Mouse (Mus musculus): ENCODE results near the gene Spata16.
"Not testable (repeated sequence)": the region's sequence is repeated elsewhere in the genome, so short reads cannot be mapped to it uniquely, and the experiment has no call there.

Spata16 gene

GRCm38 (mm10) chr3:26637402-26637801, at the start of gene Spata16:
Gene Spata16 (plus strand): TSS chr3:26637620.
- no peak for DNase-seq

DNA sequence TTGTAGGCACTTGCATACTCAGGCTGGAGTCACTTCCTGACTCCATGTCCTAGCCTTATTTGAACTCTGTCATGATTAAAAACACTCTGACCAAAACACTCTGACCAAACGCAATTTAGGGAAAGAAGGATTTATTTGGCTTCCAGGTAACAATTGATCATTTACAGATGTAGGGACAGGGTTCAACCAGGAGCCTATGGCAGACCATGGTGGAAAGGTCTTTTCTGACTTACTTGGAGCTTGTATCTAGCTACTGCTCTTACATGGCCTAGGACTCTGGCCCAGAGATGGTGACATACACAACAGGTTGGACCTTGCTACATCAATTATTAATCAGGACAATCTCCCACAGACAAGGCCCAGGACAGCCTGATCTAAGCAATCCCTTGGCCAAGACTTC, 32.6 kb upstream of the Spata16 start:
- no peak for DNase-seq

DNA sequence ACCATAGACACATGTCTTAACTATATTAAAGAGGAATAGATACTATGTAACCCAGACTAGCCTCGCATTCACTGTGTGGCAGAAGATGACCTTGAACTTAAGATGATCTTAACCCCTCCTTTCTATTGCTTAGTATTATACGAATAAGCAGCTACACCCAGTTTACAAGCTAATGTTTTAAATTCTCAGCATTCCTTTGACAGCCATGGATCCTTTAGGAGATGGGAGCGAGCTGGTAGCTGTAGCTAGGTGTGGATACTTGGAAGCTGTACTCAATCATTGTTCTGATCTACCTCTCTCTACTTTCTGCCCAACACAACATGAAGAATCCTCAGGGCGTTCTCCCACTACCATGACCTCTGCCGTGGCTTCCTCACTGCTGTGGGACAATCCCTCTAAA, 28.9 kb upstream of the Spata16 start:
- no peak for DNase-seq

GRCm38 (mm10) chr3:26639214-26639613, 1.8 kb downstream of the Spata16 start:
- DNase-seq, result no peak

DNA sequence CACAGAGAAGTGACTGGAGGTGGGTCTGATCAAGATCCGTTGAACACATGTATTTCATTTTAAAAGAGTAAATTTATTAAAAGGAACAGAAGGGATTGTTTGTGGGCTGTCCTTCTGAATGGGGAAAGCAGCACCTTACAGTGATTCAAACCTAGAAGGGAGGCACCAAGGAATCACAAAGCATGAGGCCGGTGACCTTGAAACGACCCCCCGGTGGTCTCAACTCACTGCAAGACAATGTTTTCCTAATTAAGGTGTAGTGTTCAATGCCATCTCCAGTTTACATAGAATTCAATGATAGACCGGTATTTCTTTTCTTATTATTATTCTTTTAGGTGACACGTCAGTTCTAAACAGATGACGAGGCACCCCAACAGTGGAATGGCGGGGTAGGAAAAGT, 2.4 kb downstream of the Spata16 start:
- no peak for DNase-seq

DNA sequence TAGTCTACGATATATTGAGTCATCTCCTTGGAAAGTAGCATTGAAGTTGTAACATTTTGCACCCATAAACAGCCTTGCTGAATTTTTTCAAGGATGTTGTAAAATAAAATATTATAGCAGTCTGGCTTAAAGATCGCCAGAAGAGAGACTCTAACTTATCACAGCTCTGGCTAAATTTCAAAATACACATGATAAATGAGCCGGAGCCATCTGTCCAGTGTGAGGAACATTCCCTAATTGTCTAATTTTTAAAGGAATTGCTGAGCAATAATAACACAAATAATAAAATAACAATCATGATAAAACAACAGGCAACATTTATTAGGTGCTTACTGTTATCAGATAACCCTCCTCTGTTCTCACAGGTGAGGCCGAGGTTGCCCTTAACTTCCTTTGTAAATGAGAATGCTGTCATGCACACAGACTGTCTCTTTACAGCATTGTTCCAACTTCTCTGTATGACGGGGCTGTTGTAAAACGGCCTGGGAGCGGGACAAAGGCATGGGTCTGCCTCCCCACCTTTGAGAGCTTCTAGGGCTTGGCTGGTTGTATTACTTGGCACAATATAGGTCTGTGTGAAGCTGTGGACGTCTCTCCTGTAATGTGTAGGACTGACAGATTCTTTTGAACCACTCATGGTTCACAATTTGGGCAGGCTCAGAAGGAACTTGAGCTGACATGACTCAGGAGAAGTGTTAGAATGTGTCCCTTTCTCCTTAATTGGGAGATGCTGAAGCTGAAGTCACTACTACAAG, 3.1 kb downstream of the Spata16 start:
- no peak for DNase-seq

GRCm38 (mm10) chr3:26641351-26642249, 4.2 kb downstream of the Spata16 start:
- DNase-seq, result no peak

GRCm38 (mm10) chr3:26644136-26644535, 6.7 kb downstream of the Spata16 start:
- DNase-seq, result no peak

DNA sequence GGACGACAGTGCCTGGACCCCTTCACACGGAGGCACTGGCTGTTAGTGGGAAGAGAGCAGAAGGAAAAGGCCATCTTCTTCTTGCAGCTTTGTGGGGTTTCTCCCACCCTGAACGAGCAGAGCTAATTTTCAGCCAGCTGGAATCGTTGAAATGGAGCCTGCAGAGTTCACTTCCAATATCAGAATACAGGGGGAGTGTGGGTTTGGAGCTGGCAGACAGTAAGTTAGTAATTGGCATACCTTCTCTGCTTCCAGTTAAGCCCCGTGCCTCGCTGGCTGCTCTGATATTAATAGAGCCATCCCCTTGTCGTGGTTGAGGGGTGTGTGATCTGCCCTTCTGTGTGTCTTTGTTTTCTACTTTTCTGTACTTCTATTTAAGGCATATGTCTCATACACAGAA, 9.4 kb downstream of the Spata16 start:
- DNase-seq, result no peak

GRCm38 (mm10) chr3:26685832-26686231, 48.4 kb downstream of the Spata16 start:
- DNase-seq, result no peak

GRCm38 (mm10) chr3:26709492-26709891, 72.1 kb downstream of the Spata16 start:
- not testable (repeated sequence) for DNase-seq

GRCm38 (mm10) chr3:26727526-26727925, 90.1 kb downstream of the Spata16 start:
- DNase-seq, result no peak

DNA sequence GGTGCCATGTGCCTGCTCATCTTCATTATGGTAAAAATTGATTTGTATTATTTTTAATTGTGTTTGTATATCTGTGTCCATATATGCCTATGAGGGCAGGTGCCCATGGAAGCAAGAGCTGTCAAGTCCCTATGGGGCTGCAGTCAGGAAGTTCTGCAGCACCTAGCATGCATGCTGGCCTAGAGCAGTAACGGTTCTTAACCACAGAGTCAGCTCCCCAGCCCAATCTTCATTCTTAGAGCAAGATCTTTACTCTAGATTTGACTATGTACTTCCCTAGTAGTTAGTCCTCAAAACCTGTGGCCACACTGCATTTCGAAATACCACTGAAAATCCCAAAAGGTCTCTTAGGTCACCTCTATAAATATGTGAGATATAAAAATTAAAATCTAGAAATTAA, 113.1 kb downstream of the Spata16 start:
- DNase-seq, result no peak

DNA sequence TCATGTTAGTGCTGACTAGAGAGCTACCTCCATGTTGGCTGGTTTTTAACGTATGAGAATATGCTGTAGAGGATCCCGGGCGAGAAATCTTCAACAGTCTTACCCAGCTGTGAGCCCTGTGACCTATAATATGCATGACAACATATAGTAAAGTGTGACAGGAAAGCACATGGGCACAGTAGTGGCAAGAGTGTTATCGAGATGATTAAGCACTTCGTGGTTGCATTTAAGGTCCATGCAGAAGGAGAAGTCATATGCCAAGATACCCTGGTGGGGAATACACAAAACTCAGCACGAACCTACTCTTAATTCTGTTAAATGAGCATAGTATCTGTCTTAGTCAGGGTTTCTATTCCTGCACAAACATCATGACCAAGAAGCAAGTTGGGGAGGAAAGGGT, 115.0 kb downstream of the Spata16 start:
- DNase-seq, result no peak

GRCm38 (mm10) chr3:26793334-26794101, 156.1 kb downstream of the Spata16 start:
- no peak for DNase-seq

DNA sequence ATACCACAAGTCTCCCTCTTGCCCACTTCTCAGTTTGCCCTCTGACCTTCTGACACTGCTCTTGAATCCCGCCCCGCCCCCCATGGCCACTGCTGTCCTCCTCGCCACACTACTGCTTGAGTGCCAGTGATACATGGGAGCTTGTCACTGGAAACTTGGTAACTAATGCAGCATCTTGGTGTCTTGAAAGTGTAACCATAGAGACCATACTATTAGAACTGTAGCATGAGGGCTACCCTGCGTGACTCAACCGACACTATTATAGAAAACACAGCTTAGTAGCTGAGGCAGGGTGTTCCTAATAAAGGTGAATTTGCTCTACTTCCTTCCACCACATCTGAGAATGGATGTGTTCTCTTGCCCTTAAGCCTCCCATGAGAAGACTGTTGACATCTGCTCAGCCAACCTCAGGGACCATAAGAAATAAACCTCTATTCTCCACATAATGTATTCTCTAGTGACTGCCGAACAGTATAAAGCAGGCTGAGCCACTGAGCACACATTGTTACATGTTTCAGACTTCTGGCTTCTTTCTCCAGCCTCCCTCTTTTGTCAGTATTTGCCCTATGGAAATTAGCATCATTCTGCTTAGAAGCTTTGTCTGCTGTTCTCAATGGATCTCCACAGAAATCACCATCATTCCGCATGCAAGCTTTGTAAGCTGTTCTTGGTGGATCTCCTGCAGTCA, 158.6 kb downstream of the Spata16 start:
- no peak for DNase-seq

- no peak for DNase-seq
Observed at GRCm38 (mm10) chr3:26796954-26797353, 159.5 kb downstream of the Spata16 start.

DNA sequence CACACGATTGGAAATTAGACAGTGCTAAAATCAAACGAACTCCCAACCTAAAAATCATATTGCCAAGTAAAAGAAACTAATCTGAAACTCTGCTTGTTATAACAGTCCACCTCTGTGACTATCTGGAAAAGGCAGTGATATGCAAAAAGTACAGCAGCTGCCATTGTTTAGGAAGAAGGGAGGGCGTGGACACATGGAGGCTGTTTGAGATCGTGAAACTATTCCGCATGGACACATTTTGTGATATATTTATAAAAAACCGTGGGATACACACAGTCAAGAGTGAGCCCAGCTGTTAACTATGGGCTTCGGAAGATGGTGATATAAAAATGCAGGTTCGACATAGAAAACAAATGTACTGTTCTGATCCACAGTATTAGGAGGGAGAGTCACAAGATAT, 176.9 kb downstream of the Spata16 start:
- DNase-seq, result no peak

DNA sequence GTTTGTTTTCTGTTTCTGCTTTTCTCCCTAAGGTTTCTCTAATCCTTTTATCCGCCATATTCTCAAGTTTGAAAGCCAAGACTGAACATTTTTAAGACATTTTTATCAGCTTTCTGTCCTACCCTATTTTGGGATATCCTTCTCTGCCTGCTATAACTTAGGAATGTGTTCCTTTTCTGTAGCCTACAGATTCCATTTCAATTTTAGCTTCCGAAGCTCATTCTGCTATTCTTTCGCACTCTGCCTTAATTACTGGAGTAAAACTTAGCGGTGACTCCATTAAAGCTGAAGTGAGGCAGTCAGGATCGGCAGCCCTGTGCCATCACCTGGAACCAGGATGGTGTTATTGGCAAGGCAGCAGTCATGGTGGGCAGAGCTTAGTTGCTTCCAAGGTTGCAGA, 178.3 kb downstream of the Spata16 start:
- DNase-seq, result no peak

- no peak for DNase-seq
Observed at GRCm38 (mm10) chr3:26819398-26819797, 182.0 kb downstream of the Spata16 start.

- no peak for DNase-seq
Observed at GRCm38 (mm10) chr3:26826958-26827839, 189.8 kb downstream of the Spata16 start.

DNA sequence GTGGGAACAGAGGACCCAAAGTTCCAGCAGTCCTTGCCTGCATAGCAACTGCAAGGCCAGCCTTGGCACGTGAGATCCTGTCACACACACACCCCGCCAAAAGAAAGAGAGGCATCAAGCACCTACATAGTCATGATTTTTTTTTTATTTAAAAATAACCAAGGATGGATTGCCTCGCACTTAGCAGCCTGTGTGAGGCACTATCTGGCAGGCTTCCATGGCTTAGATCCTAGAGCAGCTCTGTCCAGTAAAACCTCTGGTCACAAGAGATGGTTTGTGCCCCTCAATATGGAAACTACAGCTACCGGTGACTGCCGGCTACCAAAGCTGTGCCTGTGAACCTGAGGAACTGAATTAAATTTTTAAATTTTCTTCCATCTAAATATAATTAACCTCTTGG, 195.5 kb downstream of the Spata16 start:
- no peak for DNase-seq
